Mouse (Mus musculus) frontal cortex, postnatal 10 days (tissue): ENCODE data around the gene Kirrel3.
A peak's percentile ranks its signal among the peaks of the same experiment; 100 is the strongest.

Experiments
- DNase-seq, 2 experiments: peaks; one replicate each; pipeline ENCODE4 v3.0.0; 2022; ENCODE audit warnings: low spot score in 2 of 2, mixed read lengths in 1 of 2

The Kirrel3 gene

GRCm38 (mm10) chr9:34507164-34507563 lies 21.5 kb downstream of the Kirrel3 start:
- DNase-seq, result no peak

GRCm38 (mm10) chr9:34518861-34519260 lies 33.2 kb downstream of the Kirrel3 start:
- DNase-seq, result no peak

GRCm38 (mm10) chr9:34520234-34520950 lies 34.7 kb downstream of the Kirrel3 start:
- DNase-seq, result no peak

GRCm38 (mm10) chr9:34525695-34526094 lies 40.0 kb downstream of the Kirrel3 start:
- DNase-seq, result no peak

- DNase-seq, result peak; percentile 30 to 68
Measured at GRCm38 (mm10) chr9:34538591-34539335, 53.1 kb downstream of the Kirrel3 start.

- DNase-seq, result peak in 1 of 2 experiments; percentile 22
Measured at GRCm38 (mm10) chr9:34541908-34542307, 56.2 kb downstream of the Kirrel3 start.

- DNase-seq, result no peak
Measured at GRCm38 (mm10) chr9:34555699-34556098, 70.0 kb downstream of the Kirrel3 start.

- peak; percentile 36 to 40 for DNase-seq
Measured at GRCm38 (mm10) chr9:34557846-34558245, 72.2 kb downstream of the Kirrel3 start.

GRCm38 (mm10) chr9:34558291-34558899 lies 72.7 kb downstream of the Kirrel3 start:
- DNase-seq, result peak in 1 of 2 experiments; percentile 20

- DNase-seq, result no peak
Measured at GRCm38 (mm10) chr9:34559102-34559501, 73.4 kb downstream of the Kirrel3 start.

- no peak for DNase-seq
Measured at GRCm38 (mm10) chr9:34561281-34561680, 75.6 kb downstream of the Kirrel3 start.

- DNase-seq, result no peak
Measured at GRCm38 (mm10) chr9:34562437-34563000, 76.8 kb downstream of the Kirrel3 start.

- DNase-seq, result no peak
Measured at GRCm38 (mm10) chr9:34573906-34574305, 88.2 kb downstream of the Kirrel3 start.

GRCm38 (mm10) chr9:34574611-34575010 lies 88.9 kb downstream of the Kirrel3 start:
- no peak for DNase-seq

- no peak for DNase-seq
Measured at GRCm38 (mm10) chr9:34579174-34579573, 93.5 kb downstream of the Kirrel3 start.

- no peak for DNase-seq
Measured at GRCm38 (mm10) chr9:34580059-34580458, 94.4 kb downstream of the Kirrel3 start.

- DNase-seq, result no peak
Measured at GRCm38 (mm10) chr9:34582496-34582895, 96.8 kb downstream of the Kirrel3 start.

- DNase-seq, result no peak
Measured at GRCm38 (mm10) chr9:34585487-34585886, 99.8 kb downstream of the Kirrel3 start.

GRCm38 (mm10) chr9:34586080-34586479 lies 100.4 kb downstream of the Kirrel3 start:
- no peak for DNase-seq

GRCm38 (mm10) chr9:34589799-34590198 lies 104.1 kb downstream of the Kirrel3 start:
- no peak for DNase-seq

- no peak for DNase-seq
Measured at GRCm38 (mm10) chr9:34592073-34592610, 106.4 kb downstream of the Kirrel3 start.

- DNase-seq, result no peak
Measured at GRCm38 (mm10) chr9:34593889-34594288, 108.2 kb downstream of the Kirrel3 start.
